Mouse (Mus musculus) thymus, postnatal 0 days (tissue): ENCODE measurements around the gene Sarnp. TPM values are rescaled to one million over a fixed set of nuclear protein-coding genes. Genes with fewer than 3 reads are reported as not detected.

Experiments
- DNase-seq: peaks from one replicate; pipeline ENCODE4 v3.0.0-alpha.2; 2015; ENCODE audit warnings: low spot score
- polyA plus RNA-seq: library from polyadenylated mRNA; unstranded; fragments of >200 nt; fragmentation: Nextera tagmentation; extraction: Ambion mirVana; gene quantifications from 2 replicates; pipeline ENCODE4 v1.2.1, GENCODE M21; 2015

The Sarnp gene
- polyA plus RNA-seq, 1 experiment from 2014 or later: 186 TPM

DNA sequence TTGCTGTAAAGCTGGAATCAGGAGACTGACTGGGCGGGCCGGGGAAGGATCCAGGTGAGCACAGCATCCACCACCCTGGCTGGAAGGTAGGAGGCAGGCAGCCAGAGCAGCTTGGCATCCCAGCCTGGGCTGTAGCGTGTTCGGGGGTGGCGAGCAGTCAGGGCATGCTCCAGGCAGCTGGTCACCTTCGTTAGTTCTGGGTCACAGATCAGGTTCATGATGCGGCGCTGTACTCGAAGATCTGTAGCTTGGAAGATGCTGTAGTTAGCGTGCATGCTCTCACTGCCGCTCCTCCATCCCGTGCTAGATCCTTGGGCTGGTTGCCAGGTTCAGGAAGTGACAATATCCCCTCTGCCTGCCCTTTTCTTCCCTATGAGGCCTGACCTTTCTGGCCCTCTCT is 96.6 kb downstream of the Sarnp start:
- no peak for DNase-seq

DNA sequence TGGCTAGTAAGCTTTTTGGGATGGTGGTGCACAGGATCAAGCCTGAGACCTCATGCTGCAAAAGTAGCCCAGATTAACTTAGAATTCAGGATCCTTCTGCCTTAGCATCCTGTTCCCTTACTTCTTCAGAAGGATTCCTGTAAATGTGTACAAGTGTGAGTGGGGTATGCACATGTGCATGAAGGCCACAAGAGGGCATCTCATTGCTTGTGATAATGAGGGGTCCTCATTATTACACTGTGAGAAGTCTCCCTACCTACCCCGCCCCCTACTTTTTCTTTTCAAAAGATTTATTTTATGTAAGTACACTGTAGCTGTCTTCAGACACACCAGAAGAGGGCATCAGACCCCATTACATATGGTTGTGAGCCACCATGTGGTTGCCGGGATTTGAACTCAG is 98.4 kb downstream of the Sarnp start:
- peak; percentile 32 for DNase-seq

GRCm38 (mm10) chr10:128916665-128917064 is 99.5 kb downstream of the Sarnp start:
- no peak for DNase-seq

DNA sequence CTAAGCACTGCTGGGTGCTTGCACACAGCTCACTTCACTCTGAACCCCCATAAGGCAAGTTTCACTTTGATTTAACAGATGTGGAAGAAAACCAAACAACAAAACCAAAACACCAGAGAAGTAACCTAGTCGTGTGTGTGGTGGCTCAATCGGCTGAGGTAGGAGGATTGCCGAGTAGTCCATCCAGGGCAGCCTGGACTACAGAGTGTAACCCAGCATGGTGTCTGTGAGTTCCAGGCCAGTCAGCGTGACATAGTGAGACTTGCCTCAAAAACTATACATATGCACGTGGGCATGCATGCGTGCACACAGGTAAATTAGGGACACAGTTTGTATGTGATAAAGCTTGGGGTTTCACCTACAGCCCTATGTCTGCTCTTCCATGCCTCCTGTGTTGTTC is 100.3 kb downstream of the Sarnp start:
- DNase-seq: no peak

GRCm38 (mm10) chr10:128918246-128918645 is 101.1 kb downstream of the Sarnp start:
- DNase-seq: no peak

- DNase-seq: no peak
Observed at GRCm38 (mm10) chr10:128919203-128919631, 102.1 kb downstream of the Sarnp start.

- DNase-seq: no peak
Observed at GRCm38 (mm10) chr10:128919966-128920365, 102.8 kb downstream of the Sarnp start.

DNA sequence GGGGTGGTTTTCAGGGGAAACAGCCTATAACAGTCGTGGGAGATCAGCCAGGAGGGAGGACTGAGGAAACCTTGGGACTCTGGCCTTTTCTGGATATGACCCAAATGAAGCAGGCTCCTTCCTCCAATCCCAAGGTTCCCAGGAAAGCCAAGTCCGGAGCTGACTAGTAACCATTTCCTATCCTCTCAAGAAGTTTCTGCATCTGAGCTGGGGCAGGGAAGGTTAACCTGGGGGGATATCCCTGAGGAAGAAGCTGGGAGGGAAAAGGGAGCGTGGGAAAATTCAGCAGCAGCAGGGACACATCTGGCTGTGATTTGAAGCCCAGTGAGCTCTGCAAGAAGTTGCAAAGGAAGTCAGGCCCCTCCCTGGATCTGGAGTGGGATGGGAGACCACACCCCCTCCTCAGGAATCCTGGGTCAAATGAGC is 103.6 kb downstream of the Sarnp start:
- DNase-seq: no peak

DNA sequence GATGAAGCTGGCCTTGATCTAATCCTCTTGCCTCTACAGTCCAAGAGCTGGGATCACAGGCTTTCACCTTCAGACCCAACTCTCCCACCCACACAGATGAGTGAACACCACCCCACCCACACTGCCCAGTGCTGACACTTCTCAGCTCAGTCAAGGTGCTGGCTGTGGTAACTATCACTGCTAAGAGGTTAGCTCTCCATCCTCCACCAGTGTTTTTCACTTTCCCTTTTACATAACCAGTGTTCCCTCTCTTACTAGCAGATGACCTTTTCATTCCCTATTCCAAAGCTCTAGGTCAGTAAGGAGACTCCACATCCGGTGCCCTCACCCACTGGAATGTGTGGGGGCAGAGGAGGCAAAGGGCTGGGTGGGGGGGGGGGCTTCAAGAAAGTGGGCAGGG is 104.1 kb downstream of the Sarnp start:
- no peak for DNase-seq

GRCm38 (mm10) chr10:128921883-128922821 is 105.0 kb downstream of the Sarnp start:
- no peak for DNase-seq

- DNase-seq: no peak
Observed at GRCm38 (mm10) chr10:128922822-128923012, 105.6 kb downstream of the Sarnp start, which contains the start of gene Rdh5. TSS of gene Rdh5 (minus strand) at chr10:128922888.

DNA sequence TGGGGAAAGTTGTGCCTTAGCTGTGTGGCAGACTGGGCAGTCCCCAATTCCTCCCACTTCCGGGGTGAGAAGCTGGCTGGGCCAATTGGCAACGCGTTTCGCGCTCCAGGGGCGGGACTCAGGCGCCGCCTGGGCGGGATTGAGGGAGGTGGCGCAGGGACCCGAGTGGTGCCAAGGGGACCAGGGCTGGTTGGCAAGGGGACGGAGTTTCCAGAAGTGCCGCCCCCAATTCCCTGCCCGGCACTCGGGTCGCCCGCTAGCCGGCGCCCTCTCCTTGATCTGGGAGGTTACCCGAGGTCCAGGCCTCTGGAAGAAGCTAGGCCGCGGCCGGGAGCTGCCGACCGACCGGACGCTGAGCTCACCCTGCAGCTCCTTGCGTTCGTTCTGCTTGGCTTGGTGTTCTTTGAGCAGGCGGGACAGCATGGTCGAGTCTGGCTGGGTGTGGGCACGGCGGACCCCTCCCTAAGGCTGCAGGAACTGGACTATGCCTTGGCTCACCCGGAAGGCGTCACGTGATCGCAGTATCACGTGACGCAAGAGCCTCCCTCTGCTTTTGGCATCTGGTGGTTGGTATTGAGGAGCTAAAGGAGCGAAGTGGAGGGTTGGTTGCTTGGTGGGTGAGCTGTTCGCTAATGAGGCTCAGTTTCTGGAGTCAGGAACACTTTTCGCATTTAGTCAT is 106.0 kb downstream of the Sarnp start:
- DNase-seq: peak; percentile 89

- no peak for DNase-seq
Observed at GRCm38 (mm10) chr10:128923935-128924334, 106.8 kb downstream of the Sarnp start, which contains the start of gene Bloc1s1. TSS of gene Bloc1s1 (minus strand) at chr10:128924035.

Other genes starting within 250 kb of the Sarnp start
- gene Erbb3, start 227.7 kb upstream of the Sarnp start, polyA plus RNA-seq: 0.85 and 0.87 TPM in 2 replicates
- 1,143 and 1,215 TPM in 2 replicates for gene Rps26, start 190.6 kb upstream of the Sarnp start, polyA plus RNA-seq
- gene Ikzf4, start 171.3 kb upstream of the Sarnp start, polyA plus RNA-seq: 0.98 and 1.1 TPM in 2 replicates
- 13.4 and 16.9 TPM in 2 replicates for gene Suox, start 143.3 kb upstream of the Sarnp start, polyA plus RNA-seq
- 45.3 and 46.5 TPM in 2 replicates for gene Rab5b, start 121.1 kb upstream of the Sarnp start, polyA plus RNA-seq
- gene Pmel, start 113.1 kb upstream of the Sarnp start, polyA plus RNA-seq: 1.1 and 1.3 TPM in 2 replicates
- 115 and 117 TPM in 2 replicates for gene Cdk2, start 112.3 kb upstream of the Sarnp start, polyA plus RNA-seq
- gene Dgka, start 72.5 kb upstream of the Sarnp start, polyA plus RNA-seq: 135 and 136 TPM in 2 replicates
- 74.7 and 79.2 TPM in 2 replicates for gene Pym1, start 69.4 kb upstream of the Sarnp start, polyA plus RNA-seq
- gene Mmp19, start 26.4 kb upstream of the Sarnp start, polyA plus RNA-seq: 0.48 and 0.67 TPM in 2 replicates
- gene Dnajc14, start 13.3 kb upstream of the Sarnp start, polyA plus RNA-seq: 32.5 and 32.8 TPM in 2 replicates
- gene Tmem198b, start 13.0 kb upstream of the Sarnp start, polyA plus RNA-seq: 6.0 and 6.6 TPM in 2 replicates
- 102 and 113 TPM in 2 replicates for gene Ormdl2, start 4.3 kb downstream of the Sarnp start, polyA plus RNA-seq
- gene Gdf11, start 74.4 kb downstream of the Sarnp start, polyA plus RNA-seq: 2.3 and 3.0 TPM in 2 replicates
- 172 and 183 TPM in 2 replicates for gene Cd63, start 83.7 kb downstream of the Sarnp start, polyA plus RNA-seq
- gene Rdh5, start 105.6 kb downstream of the Sarnp start, polyA plus RNA-seq: 6.3 and 7.1 TPM in 2 replicates
- 251 and 253 TPM in 2 replicates for gene Bloc1s1, start 106.7 kb downstream of the Sarnp start, polyA plus RNA-seq
- 2.4 and 2.5 TPM in 2 replicates for gene Itga7, start 116.5 kb downstream of the Sarnp start, polyA plus RNA-seq
- 3.4 and 5.5 TPM in 2 replicates for gene Mettl7b, start 143.7 kb downstream of the Sarnp start, polyA plus RNA-seq
- gene Olfr9, start 172.1 kb downstream of the Sarnp start, polyA plus RNA-seq: not detected in 2 replicates
- gene Olfr763, start 193.5 kb downstream of the Sarnp start, polyA plus RNA-seq: not detected in 2 replicates
- gene Olfr764-ps1, start 222.6 kb downstream of the Sarnp start, polyA plus RNA-seq: not detected in 2 replicates
- gene Olfr765, start 232.7 kb downstream of the Sarnp start, polyA plus RNA-seq: not detected in 2 replicates